Mouse (Mus musculus) stomach, embryonic 15.5 days (tissue): ENCODE data around the gene Gm11037. TPM values are rescaled to one million over a fixed set of nuclear protein-coding genes. Genes with fewer than 3 reads are reported as not detected.

Experiments used
- ATAC-seq: fragments of 200-750 bp; cut with Nextera tagmentation; 2 replicates; pipeline ENCODE4 v1.8.0; 2017; ENCODE audit warnings: low read depth, moderate number of reproducible peaks, moderate TSS enrichment; ENCODE audit not compliant: insufficient read depth, low FRiP score
- H3K27ac ChIP-seq: fragments of 300-500 bp; sonication (generic); 2 replicates; pipeline ENCODE4 v1.5.1; 2015; ENCODE audit warnings: mild to moderate bottlenecking, inconsistent platforms
- H3K27me3 ChIP-seq: fragments of 300-500 bp; sonication (generic); replicated peaks from 2 replicates; pipeline ENCODE4 v1.6.1; 2015; ENCODE audit warnings: inconsistent platforms
- H3K36me3 ChIP-seq: fragments of 300-500 bp; sonication (generic); 2 replicates; pipeline ENCODE4 v1.6.1; 2015; ENCODE audit warnings: inconsistent platforms
- H3K4me1 ChIP-seq: fragments of 300-500 bp; sonication (generic); 2 replicates; pipeline ENCODE4 v1.6.1; 2015; ENCODE audit warnings: inconsistent platforms
- H3K4me2 ChIP-seq: fragments of 300-500 bp; sonication (generic); 2 replicates; pipeline ENCODE4 v1.6.1; 2015; ENCODE audit warnings: mild to moderate bottlenecking, inconsistent platforms
- H3K4me3 ChIP-seq: fragments of 300-500 bp; sonication (generic); replicated peaks from 2 replicates; pipeline ENCODE4 v1.5.1; 2015; ENCODE audit warnings: inconsistent platforms
- H3K9ac ChIP-seq: fragments of 300-500 bp; sonication (generic); 2 replicates; pipeline ENCODE4 v1.6.1; 2015; ENCODE audit warnings: inconsistent platforms
- H3K9me3 ChIP-seq: fragments of 300-500 bp; sonication (generic); 2 replicates; pipeline ENCODE4 v1.6.1; 2016; ENCODE audit warnings: inconsistent platforms
- WGBS: fragments of 180-500 bp; shearing (Covaris S2); methylation state at CpG from one replicate; pipeline ENCODE4 v1.1.7; 2015; 5-methylcytosine and 5-hydroxymethylcytosine counted together
- polyA plus RNA-seq: library from polyadenylated mRNA; unstranded; fragments of >200 nt; fragmentation: Nextera tagmentation; extraction: Ambion mirVana; gene quantifications from 2 replicates; pipeline ENCODE4 v1.2.1, GENCODE M21; 2015

Gm11037 gene
- polyA plus RNA-seq, 1 experiment from 2014 or later = not detected

DNA sequence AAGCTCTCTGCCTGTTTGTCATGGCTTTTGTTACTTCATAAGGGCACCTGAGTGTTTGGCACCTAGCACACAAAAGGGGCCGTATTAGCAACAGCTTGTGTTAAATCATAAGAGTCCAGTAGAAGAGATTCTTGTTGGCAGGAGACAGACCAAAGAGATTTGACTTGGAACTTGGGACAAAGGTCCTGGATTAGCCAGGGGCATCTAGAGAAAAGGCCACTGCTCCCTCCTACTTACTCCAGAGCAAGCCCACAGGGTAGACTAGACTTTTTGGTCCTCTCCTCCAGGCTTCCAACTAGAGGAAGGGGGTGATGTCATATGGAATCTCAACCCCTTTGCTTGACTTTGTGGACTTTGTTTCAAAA lies 42.6 kb downstream of the Gm11037 start:
- WGBS = 76% methylated on average over 1 of the region's 1 CpGs
- Histone ChIP-seq H3K27me3 (peaks cover 13% of the 10 kb centered on the region), H3K9ac (no peak overlapping the region), H3K36me3 (0 out of 2 replicates have a peak, but pooled peaks cover 3% of the 10 kb centered on the region), H3K4me3 (no peak overlapping the region; the same call in 1 of the 2 replicates), H3K4me2 (peak overlapping the region; percentile 76), H3K9me3 (no peaks in the 10 kb centered on the region), H3K4me1 (peaks cover 49% of the 10 kb centered on the region), H3K27ac (peak overlapping the region; percentile 81)
- ATAC-seq = no peak

DNA sequence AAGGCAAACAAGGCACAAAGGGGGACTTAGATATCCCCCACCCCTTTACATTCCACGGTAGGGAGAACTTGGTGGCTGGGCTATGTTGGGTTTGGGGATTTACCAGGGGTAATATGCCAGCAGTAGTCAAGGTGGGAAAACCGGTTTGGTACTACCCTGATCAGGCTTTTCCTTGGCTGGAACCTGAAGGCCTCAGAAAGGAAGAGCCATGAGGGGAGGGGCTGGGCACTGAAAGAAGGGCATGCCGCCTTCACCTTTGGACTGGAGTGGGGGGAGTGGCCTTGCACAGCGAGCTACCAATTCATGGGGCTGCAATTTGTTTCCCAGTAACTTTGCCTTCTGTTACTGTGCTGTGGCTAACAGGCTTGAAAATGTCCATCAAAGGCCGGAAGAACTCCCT lies 43.2 kb downstream of the Gm11037 start:
- peak overlapping the region; percentile 83 for H3K4me3 ChIP-seq
- 65% methylated on average over 5 of the region's 5 CpGs for WGBS
- no peak overlapping the region for H3K9ac ChIP-seq
- peaks cover 11% of the 10 kb centered on the region for H3K27me3 ChIP-seq
- H3K4me1 ChIP-seq = peaks cover 43% of the 10 kb centered on the region
- peak; percentile 74 for ATAC-seq
- H3K9me3 ChIP-seq = no peaks in the 10 kb centered on the region
- H3K4me2 ChIP-seq = peak overlapping the region; percentile 76
- 0 out of 2 replicates have a peak, but pooled peaks cover 3% of the 10 kb centered on the region for H3K36me3 ChIP-seq
- peak overlapping the region; percentile 81 for H3K27ac ChIP-seq

DNA sequence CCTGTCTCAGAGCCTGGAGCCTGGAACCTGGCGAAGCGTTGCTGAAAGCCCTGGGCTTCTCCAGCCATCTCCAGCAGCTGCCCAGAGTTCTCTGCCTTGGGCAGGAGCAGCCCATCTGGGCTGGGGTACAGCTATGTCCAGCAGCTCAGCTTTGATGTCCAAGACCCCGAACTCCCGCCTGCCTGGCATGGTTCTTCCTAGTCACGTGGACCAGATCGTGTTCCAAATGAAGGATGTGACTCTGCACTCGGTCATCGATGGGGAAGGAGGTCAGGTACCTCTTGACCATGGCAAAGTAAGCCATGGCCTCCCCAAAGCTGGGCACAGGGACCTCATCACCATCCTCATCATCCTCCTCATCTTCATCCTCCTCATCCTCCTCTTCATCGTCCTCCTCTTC lies 44.6 kb downstream of the Gm11037 start:
- no peak for ATAC-seq
- Histone ChIP-seq H3K27me3 (no peaks in the 10 kb centered on the region), H3K36me3 (0 out of 2 replicates have a peak, but pooled peaks cover 3% of the 10 kb centered on the region), H3K9me3 (no peaks in the 10 kb centered on the region), H3K9ac (peak overlapping the region; percentile 92; the same call in 1 of the 2 replicates), H3K4me1 (peaks cover 40% of the 10 kb centered on the region), H3K4me2 (peak overlapping the region; percentile 76), H3K27ac (peak overlapping the region; percentile 81), H3K4me3 (peak overlapping the region; percentile 83)
- WGBS = 70% methylated on average over 9 of the region's 9 CpGs

DNA sequence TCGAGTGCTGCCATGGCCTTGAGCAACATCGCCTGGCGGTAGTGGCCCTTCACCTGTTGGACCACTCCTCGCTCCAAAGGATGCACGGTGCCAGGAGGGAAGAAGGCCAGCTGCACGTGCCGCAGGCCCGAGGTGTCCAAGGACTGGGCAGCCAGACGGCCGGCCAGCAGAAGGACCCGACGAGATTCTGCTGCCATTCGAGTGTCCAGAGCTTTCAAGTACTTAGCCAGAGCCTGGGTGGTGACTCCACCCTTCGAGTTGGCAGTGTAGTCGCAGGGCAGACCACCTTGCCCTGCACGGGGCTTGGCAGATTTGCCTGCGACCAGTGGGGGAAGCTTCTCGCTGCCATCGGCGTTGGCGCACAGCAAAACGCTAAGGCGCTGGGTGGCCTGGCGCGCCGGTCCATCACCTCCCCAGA lies 45.5 kb downstream of the Gm11037 start:
- WGBS = 27% methylated on average over 26 of the region's 26 CpGs
- Histone ChIP-seq H3K4me2 (peak overlapping the region; percentile 76), H3K9me3 (no peaks in the 10 kb centered on the region), H3K4me3 (peak overlapping the region; percentile 83), H3K27ac (peak overlapping the region; percentile 95), H3K27me3 (no peaks in the 10 kb centered on the region), H3K36me3 (0 out of 2 replicates have a peak, but pooled peaks cover 3% of the 10 kb centered on the region), H3K9ac (peak overlapping the region; percentile 92), H3K4me1 (peaks cover 40% of the 10 kb centered on the region)
- ATAC-seq = no peak

DNA sequence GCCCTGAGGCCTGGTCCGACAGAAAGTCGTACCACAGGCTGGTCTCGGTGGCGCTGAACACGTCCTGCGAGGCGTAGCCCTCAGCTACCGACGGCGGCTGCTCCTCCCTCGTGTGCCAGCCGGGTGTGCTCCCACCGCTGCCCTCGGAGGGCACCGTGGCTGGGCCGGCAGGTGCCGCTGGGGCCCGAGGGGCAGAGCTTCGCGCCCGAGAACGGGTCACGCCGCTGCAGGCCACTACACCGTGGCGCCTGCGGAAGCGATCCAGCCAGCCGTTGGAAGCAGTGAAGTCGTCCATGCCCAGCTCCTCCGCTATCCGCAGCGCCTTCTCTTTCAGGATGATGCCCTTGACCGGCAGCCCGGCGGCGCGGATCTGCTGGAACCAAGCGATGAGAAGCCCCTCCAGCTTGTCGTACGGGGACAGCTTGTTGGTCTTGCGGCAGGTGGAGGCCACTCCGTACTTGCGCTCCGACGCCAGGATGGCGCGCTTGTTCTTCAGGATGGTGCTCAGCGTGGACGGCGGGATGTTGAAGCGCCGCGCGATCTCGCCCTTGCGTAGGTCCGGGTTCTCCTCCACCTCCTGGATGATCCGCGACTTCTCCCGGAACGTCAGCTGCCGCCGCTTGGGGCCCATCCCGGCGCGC lies 46.1 kb downstream of the Gm11037 start:
- H3K4me1 ChIP-seq = peaks cover 37% of the 10 kb centered on the region
- peak overlapping the region; percentile 83 for H3K4me3 ChIP-seq
- WGBS = under 1% methylated on average over 67 of the region's 67 CpGs
- peak overlapping the region; percentile 95 for H3K27ac ChIP-seq
- H3K36me3 ChIP-seq = 0 out of 2 replicates have a peak, but pooled peaks cover 3% of the 10 kb centered on the region
- peak overlapping the region; percentile 76 for H3K4me2 ChIP-seq
- no peaks in the 10 kb centered on the region for H3K27me3 ChIP-seq
- peak; percentile 40 for ATAC-seq
- no peaks in the 10 kb centered on the region for H3K9me3 ChIP-seq
- H3K9ac ChIP-seq = peak overlapping the region; percentile 92

DNA sequence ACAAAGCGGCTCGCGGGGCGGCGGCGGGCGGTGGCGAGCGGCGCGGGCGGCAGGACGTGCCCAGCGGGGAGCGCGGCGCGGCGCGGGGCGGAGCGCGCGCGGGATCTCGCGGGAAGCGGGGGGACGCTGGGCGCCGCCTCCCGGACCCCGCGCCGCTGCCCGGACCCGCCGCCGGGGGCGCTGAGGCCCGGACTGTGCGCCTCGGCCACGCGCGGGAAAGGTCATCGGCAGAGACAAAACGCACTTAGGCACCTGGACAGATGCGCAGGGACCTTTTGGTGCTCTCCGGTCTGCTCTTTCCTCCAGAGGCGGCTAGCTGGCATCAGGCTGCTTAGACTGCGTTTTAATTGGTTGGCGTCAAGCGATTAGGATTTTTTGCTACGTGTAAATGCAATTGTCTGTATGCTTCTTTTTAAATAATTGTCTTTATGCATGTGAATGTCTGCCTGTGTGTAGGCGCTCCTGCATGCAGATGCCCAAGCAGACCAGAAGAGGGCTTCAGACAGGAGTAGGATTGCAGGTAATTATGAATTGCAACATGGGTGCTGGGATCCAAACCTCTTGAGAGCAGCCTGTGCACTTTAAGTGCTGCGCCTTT lies 46.8 kb downstream of the Gm11037 start, which contains the start of gene Cenpb:
TSS of gene Cenpb (minus strand) at position 78 of the 598 bp plus-strand sequence.
- 3% methylated on average over 34 of the region's 57 CpGs for WGBS

More for the DNA sequence above, 46.8 kb downstream of the Gm11037 start, which contains the start of gene Cenpb:
- no peaks in the 10 kb centered on the region for H3K27me3 ChIP-seq
- peak within 1 kb of the TSS; percentile 92 for H3K9ac ChIP-seq
- peak; percentile 80 for ATAC-seq
- H3K4me2 ChIP-seq = peak within 1 kb of the TSS; percentile 76
- H3K4me1 ChIP-seq = peaks cover 34% of the 10 kb centered on the region
- H3K27ac ChIP-seq = peak within 1 kb of the TSS; percentile 95
- peak within 1 kb of the TSS; percentile 83 for H3K4me3 ChIP-seq
- H3K9me3 ChIP-seq = no peaks in the 10 kb centered on the region
- 0 out of 2 replicates have a peak, but pooled peaks cover 3% of the 10 kb centered on the region for H3K36me3 ChIP-seq

Other genes starting within 250 kb of the Gm11037 start
- 29.8 and 31.9 TPM in 2 replicates for gene 4930402H24Rik, start 227.1 kb upstream of the Gm11037 start, polyA plus RNA-seq
- 5.1 and 6.1 TPM in 2 replicates for gene Atrn, start 227.0 kb upstream of the Gm11037 start, polyA plus RNA-seq
- gene Gfra4, start 90.4 kb upstream of the Gm11037 start, polyA plus RNA-seq = 12.7 and 14.0 TPM in 2 replicates
- gene Adam33, start 69.7 kb upstream of the Gm11037 start, polyA plus RNA-seq = 7.4 and 8.0 TPM in 2 replicates
- gene Siglec1, start 46.7 kb upstream of the Gm11037 start, polyA plus RNA-seq = 0.40 and 0.48 TPM in 2 replicates
- 16.9 TPM in 2 replicates for gene Hspa12b, start 6.2 kb upstream of the Gm11037 start, polyA plus RNA-seq
- 74.2 and 75.0 TPM in 2 replicates for gene 1700037H04Rik, start 26.6 kb downstream of the Gm11037 start, polyA plus RNA-seq
- gene Cenpb, start 46.6 kb downstream of the Gm11037 start, polyA plus RNA-seq = 15.4 and 16.4 TPM in 2 replicates
- 57.6 and 62.6 TPM in 2 replicates for gene Cdc25b, start 53.5 kb downstream of the Gm11037 start, polyA plus RNA-seq
- gene Spef1, start 53.8 kb downstream of the Gm11037 start, polyA plus RNA-seq = 5.7 TPM in 2 replicates
- gene Ap5s1, start 73.6 kb downstream of the Gm11037 start, polyA plus RNA-seq = 23.2 and 23.7 TPM in 2 replicates
- gene Mavs, start 100.6 kb downstream of the Gm11037 start, polyA plus RNA-seq = 19.6 and 20.5 TPM in 2 replicates
- 35.6 and 39.5 TPM in 2 replicates for gene Pank2, start 129.0 kb downstream of the Gm11037 start, polyA plus RNA-seq
- 3.0 and 3.3 TPM in 2 replicates for gene Rnf24, start 219.4 kb downstream of the Gm11037 start, polyA plus RNA-seq